Mouse (Mus musculus) frontal cortex, adult 2 months (tissue): ENCODE measurements around the gene Slc10a6. TPM values are rescaled to one million over a fixed set of nuclear protein-coding genes. Genes with fewer than 3 reads are reported as not detected.

Experiments
- DNase-seq, 2 experiments: peaks; one replicate each; pipeline ENCODE4 v3.0.0; 2022; ENCODE audit warnings: low spot score in 1 of 2; ENCODE audit errors: extremely low spot score in 1 of 2
- polyA plus RNA-seq: library from polyadenylated mRNA; depleted of rRNA; stranded (reverse); fragments of >200 nt; gene quantifications from 2 replicates; pipeline ENCODE4 v1.2.3, GENCODE M21; 2012; rRNA removed

Slc10a6 gene
- 0.08 TPM in 1 of 2 replicates, not detected in the other for polyA plus RNA-seq

- DNase-seq = peak; percentile 46 to 66
These were observed at the start of gene Slc10a6 for GRCm38 (mm10) chr5:103629111-103629764. Gene Slc10a6, minus strand, starts transcription at chr5:103629403.

GRCm38 (mm10) chr5:103678974-103679373 lies 49.8 kb upstream of the Slc10a6 start:
- DNase-seq = no peak

GRCm38 (mm10) chr5:103677894-103678293 lies 48.7 kb upstream of the Slc10a6 start:
- DNase-seq = no peak

GRCm38 (mm10) chr5:103676289-103676881 lies 47.2 kb upstream of the Slc10a6 start:
- no peak for DNase-seq

- DNase-seq = no peak
These were observed 45.3 kb upstream of the Slc10a6 start for GRCm38 (mm10) chr5:103674482-103674881.

GRCm38 (mm10) chr5:103673611-103674010 lies 44.4 kb upstream of the Slc10a6 start:
- DNase-seq = no peak

- DNase-seq = no peak
These were observed 42.7 kb upstream of the Slc10a6 start for GRCm38 (mm10) chr5:103671858-103672257.

GRCm38 (mm10) chr5:103665876-103666275 lies 36.7 kb upstream of the Slc10a6 start:
- DNase-seq = no peak

- no peak for DNase-seq
These were observed 35.7 kb upstream of the Slc10a6 start for GRCm38 (mm10) chr5:103664932-103665331.

GRCm38 (mm10) chr5:103659571-103659970 lies 30.4 kb upstream of the Slc10a6 start:
- DNase-seq = peak in 1 of 2 experiments; percentile 77

GRCm38 (mm10) chr5:103658921-103659320 lies 29.7 kb upstream of the Slc10a6 start:
- DNase-seq = peak in 1 of 2 experiments; percentile 15

- peak in 1 of 2 experiments; percentile 71 for DNase-seq
These were observed 26.3 kb upstream of the Slc10a6 start, which contains the start of gene 1700016H13Rik for GRCm38 (mm10) chr5:103655346-103656118. Gene 1700016H13Rik, minus strand, starts transcription at chr5:103656010.

- no peak for DNase-seq
These were observed 25.6 kb upstream of the Slc10a6 start for GRCm38 (mm10) chr5:103654780-103655179.

GRCm38 (mm10) chr5:103654225-103654624 lies 25.0 kb upstream of the Slc10a6 start:
- peak in 1 of 2 experiments; percentile 45 for DNase-seq

- DNase-seq = no peak
These were observed 18.1 kb upstream of the Slc10a6 start for GRCm38 (mm10) chr5:103647320-103647719.

- DNase-seq = no peak
These were observed 15.0 kb upstream of the Slc10a6 start for GRCm38 (mm10) chr5:103644167-103644566.

GRCm38 (mm10) chr5:103637162-103637561 lies 8.0 kb upstream of the Slc10a6 start:
- DNase-seq = no peak

GRCm38 (mm10) chr5:103629854-103630580 lies 814 bp upstream of the Slc10a6 start:
- no peak for DNase-seq

GRCm38 (mm10) chr5:103628499-103628898 lies 704 bp downstream of the Slc10a6 start:
- DNase-seq = no peak

- no peak for DNase-seq
These were observed 4.4 kb downstream of the Slc10a6 start for GRCm38 (mm10) chr5:103624831-103625230.

- no peak for DNase-seq
These were observed 6.9 kb downstream of the Slc10a6 start for GRCm38 (mm10) chr5:103622321-103622720.
